Mouse (Mus musculus): ENCODE data around the gene Trap1a. TPM values are rescaled to one million over a fixed set of nuclear protein-coding genes. Genes with fewer than 3 reads are reported as not detected.

Trap1a gene
- polyA plus RNA-seq, 1 experiment from 2014 or later, result not detected

- Histone ChIP-seq H3K4me2 (ENCODE audit: low read depth, low read length) (no peak overlapping the region), H3K36me3 (ENCODE audit: control insufficient read depth, insufficient read depth, low read length) (no peaks in the 10 kb centered on the region), H3K4me3 (ENCODE audit: low read length) (no peak overlapping the region), H3K27me3 (ENCODE audit: control insufficient read depth, insufficient read depth, low read depth, low read length) (no peaks in the 10 kb centered on the region), H3K9ac (ENCODE audit: low read length) (no peak overlapping the region), H3K4me1 (replicated peaks; ENCODE audit: control insufficient read depth, insufficient read depth, low read length) (peaks cover 3% of the 10 kb centered on the region; the same call in 1 of the 2 replicates), H3K27ac (ENCODE audit: low read length) (no peak overlapping the region), H3K9me3 (ENCODE audit: control insufficient read depth, low read length) (no peaks in the 10 kb centered on the region)
- peak; percentile 92 for ATAC-seq (ENCODE audit: low read depth)
- WGBS, result 49% methylated on average over 5 of the region's 5 CpGs
These were observed 18.8 kb downstream of the Trap1a start for GRCm38 (mm10) chrX:139352192-139352772.

- Histone ChIP-seq H3K36me3 (ENCODE audit: control insufficient read depth, insufficient read depth, low read length) (no peaks in the 10 kb centered on the region), H3K27me3 (ENCODE audit: control insufficient read depth, insufficient read depth, low read depth, low read length) (no peaks in the 10 kb centered on the region), H3K4me1 (replicated peaks; ENCODE audit: control insufficient read depth, insufficient read depth, low read length) (no peaks in the 10 kb centered on the region), H3K4me3 (ENCODE audit: low read length) (peak overlapping the region; percentile 19; the same call in 1 of the 2 replicates), H3K9ac (ENCODE audit: low read length) (no peak overlapping the region), H3K9me3 (ENCODE audit: control insufficient read depth, low read length) (no peaks in the 10 kb centered on the region), H3K27ac (ENCODE audit: low read length) (peak overlapping the region; percentile 64), H3K4me2 (ENCODE audit: low read depth, low read length) (peak overlapping the region; percentile 29; the same call in 1 of the 2 replicates)
- WGBS, result 34% methylated on average over 7 of the region's 7 CpGs
- peak; percentile 87 for ATAC-seq (ENCODE audit: low read depth)
These were observed 24.3 kb downstream of the Trap1a start for GRCm38 (mm10) chrX:139357639-139358260.

DNA sequence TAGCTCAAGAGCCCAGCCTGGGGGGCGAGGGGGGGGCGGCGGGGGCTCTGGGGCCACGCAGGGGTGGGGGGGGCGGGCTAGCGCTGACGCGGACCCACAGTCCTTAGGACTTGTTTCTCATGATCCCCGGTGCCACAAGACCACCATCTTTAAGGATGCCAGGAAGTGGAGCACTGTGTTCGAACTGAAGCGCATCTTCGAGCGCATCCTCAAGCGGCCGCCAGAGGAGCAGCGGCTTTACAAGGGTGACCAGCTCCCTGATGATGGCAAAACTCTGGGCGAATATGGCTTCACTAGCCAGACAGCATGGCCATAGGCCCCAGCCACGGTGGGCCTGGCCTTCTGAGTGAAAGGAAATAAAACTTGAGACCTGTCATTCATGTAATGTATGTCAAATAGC lies 24.9 kb downstream of the Trap1a start:
- H3K36me3 ChIP-seq (ENCODE audit: control insufficient read depth, insufficient read depth, low read length), result no peaks in the 10 kb centered on the region
- H3K9ac ChIP-seq (ENCODE audit: low read length), result no peak overlapping the region
- no peak overlapping the region; the same call in 1 of the 2 replicates for H3K27ac ChIP-seq (ENCODE audit: low read length)
- no peaks in the 10 kb centered on the region; the same call in none of the 2 replicates for H3K27me3 ChIP-seq (ENCODE audit: control insufficient read depth, insufficient read depth, low read depth, low read length)
- no peaks in the 10 kb centered on the region for H3K4me1 ChIP-seq (replicated peaks; ENCODE audit: control insufficient read depth, insufficient read depth, low read length)
- no peaks in the 10 kb centered on the region for H3K9me3 ChIP-seq (ENCODE audit: control insufficient read depth, low read length)
- whole genome bisulfite sequencing, result 74% methylated on average over 15 of the region's 18 CpGs
- no peak for ATAC-seq (ENCODE audit: low read depth)
- H3K4me2 ChIP-seq (ENCODE audit: low read depth, low read length), result peak overlapping the region; percentile 18
- no peak overlapping the region for H3K4me3 ChIP-seq (ENCODE audit: low read length)

DNA sequence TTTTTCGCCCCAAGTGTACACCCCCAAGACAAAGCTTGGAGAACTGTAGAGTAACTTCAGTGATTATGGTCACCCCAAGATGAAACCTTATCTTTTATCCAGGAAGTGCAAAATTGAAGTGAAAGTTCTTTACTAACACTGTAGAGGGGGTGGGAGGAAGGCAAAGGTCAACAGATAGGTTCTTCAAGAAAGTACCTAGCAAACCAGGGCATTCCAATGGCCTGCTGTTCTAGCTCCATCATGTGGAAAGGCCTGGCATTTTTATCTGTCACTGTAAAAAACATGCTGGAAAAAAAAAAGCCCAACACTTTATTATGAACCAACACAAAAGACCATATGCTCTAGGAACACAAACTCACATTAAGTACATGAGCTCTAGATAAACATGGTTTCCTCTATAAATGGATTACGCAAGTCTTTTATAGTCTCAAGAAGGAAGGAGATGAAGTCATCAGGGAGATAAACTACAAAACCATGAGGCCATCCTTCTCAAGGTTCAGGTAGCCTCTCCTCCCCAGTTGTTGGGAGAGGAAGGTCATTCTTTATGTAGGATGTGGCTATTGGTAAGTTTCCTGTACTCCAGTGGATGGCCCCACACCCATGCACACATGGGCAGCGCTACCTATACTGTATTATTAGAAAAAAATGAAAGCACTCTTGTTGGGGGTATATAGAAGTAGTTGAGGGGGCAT lies 33.5 kb downstream of the Trap1a start:
- whole genome bisulfite sequencing, result 80% methylated on average over 3 of the region's 3 CpGs
- Histone ChIP-seq H3K27me3 (ENCODE audit: control insufficient read depth, insufficient read depth, low read depth, low read length) (no peaks in the 10 kb centered on the region; the same call in none of the 2 replicates), H3K9me3 (ENCODE audit: control insufficient read depth, low read length) (no peaks in the 10 kb centered on the region), H3K27ac (ENCODE audit: low read length) (no peak overlapping the region), H3K4me1 (replicated peaks; ENCODE audit: control insufficient read depth, insufficient read depth, low read length) (no peaks in the 10 kb centered on the region), H3K9ac (ENCODE audit: low read length) (no peak overlapping the region), H3K4me3 (ENCODE audit: low read length) (no peak overlapping the region), H3K36me3 (ENCODE audit: control insufficient read depth, insufficient read depth, low read length) (no peaks in the 10 kb centered on the region), H3K4me2 (ENCODE audit: low read depth, low read length) (no peak overlapping the region)
- peak; percentile 26; the same call in 1 of the 2 replicates for ATAC-seq (ENCODE audit: low read depth)

DNA sequence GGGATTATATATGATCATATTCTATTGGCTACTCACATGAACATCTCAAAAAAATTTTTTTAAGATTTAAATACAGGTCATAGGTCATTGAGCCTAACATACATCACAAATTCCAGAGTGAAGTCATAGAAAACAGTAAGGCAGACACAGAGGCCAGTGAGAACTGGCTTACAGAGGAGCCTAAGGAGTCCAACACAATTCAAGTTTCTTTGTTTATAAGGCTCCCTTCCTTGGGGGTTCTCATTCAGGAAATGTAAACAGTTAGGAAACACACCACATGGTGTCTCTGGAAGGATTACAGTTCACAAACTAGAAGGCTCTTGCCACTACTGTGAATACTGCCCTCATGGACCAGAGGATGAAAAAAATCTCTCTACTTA lies 34.0 kb downstream of the Trap1a start:
- no peak overlapping the region for H3K4me2 ChIP-seq (ENCODE audit: low read depth, low read length)
- H3K4me1 ChIP-seq (replicated peaks; ENCODE audit: control insufficient read depth, insufficient read depth, low read length), result no peaks in the 10 kb centered on the region
- no peaks in the 10 kb centered on the region; the same call in none of the 2 replicates for H3K27me3 ChIP-seq (ENCODE audit: control insufficient read depth, insufficient read depth, low read depth, low read length)
- no peak overlapping the region for H3K9ac ChIP-seq (ENCODE audit: low read length)
- peak; percentile 83 for ATAC-seq (ENCODE audit: low read depth)
- no peaks in the 10 kb centered on the region for H3K9me3 ChIP-seq (ENCODE audit: control insufficient read depth, low read length)
- H3K27ac ChIP-seq (ENCODE audit: low read length), result no peak overlapping the region
- no peaks in the 10 kb centered on the region for H3K36me3 ChIP-seq (ENCODE audit: control insufficient read depth, insufficient read depth, low read length)
- H3K4me3 ChIP-seq (ENCODE audit: low read length), result no peak overlapping the region

GRCm38 (mm10) chrX:139369122-139369521 lies 35.6 kb downstream of the Trap1a start:
- 48% methylated on average over 4 of the region's 4 CpGs for WGBS
- no peak for ATAC-seq (ENCODE audit: low read depth)

GRCm38 (mm10) chrX:139372665-139373064 lies 39.2 kb downstream of the Trap1a start:
- H3K9me3 ChIP-seq (ENCODE audit: control insufficient read depth, low read length), result no peaks in the 10 kb centered on the region
- no peak overlapping the region for H3K4me3 ChIP-seq (ENCODE audit: low read length)
- no peak for ATAC-seq (ENCODE audit: low read depth)
- H3K9ac ChIP-seq (ENCODE audit: low read length), result no peak overlapping the region
- H3K27ac ChIP-seq (ENCODE audit: low read length), result no peak overlapping the region
- no peaks in the 10 kb centered on the region for H3K27me3 ChIP-seq (ENCODE audit: control insufficient read depth, insufficient read depth, low read depth, low read length)
- H3K4me2 ChIP-seq (ENCODE audit: low read depth, low read length), result no peak overlapping the region
- H3K36me3 ChIP-seq (ENCODE audit: control insufficient read depth, insufficient read depth, low read length), result no peaks in the 10 kb centered on the region
- H3K4me1 ChIP-seq (replicated peaks; ENCODE audit: control insufficient read depth, insufficient read depth, low read length), result no peaks in the 10 kb centered on the region

More at GRCm38 (mm10) chrX:139369122-139369521, 35.6 kb downstream of the Trap1a start:
- H3K4me1 ChIP-seq (replicated peaks; ENCODE audit: control insufficient read depth, insufficient read depth, low read length), result no peaks in the 10 kb centered on the region
- no peaks in the 10 kb centered on the region for H3K27me3 ChIP-seq (ENCODE audit: control insufficient read depth, insufficient read depth, low read depth, low read length)
- H3K36me3 ChIP-seq (ENCODE audit: control insufficient read depth, insufficient read depth, low read length), result no peaks in the 10 kb centered on the region
- H3K4me3 ChIP-seq (ENCODE audit: low read length), result no peak overlapping the region
- no peak overlapping the region for H3K4me2 ChIP-seq (ENCODE audit: low read depth, low read length)
- no peak overlapping the region for H3K9ac ChIP-seq (ENCODE audit: low read length)
- no peak overlapping the region for H3K27ac ChIP-seq (ENCODE audit: low read length)
- no peaks in the 10 kb centered on the region for H3K9me3 ChIP-seq (ENCODE audit: control insufficient read depth, low read length)

Other genes with a start within 250 kb of the Trap1a start
- gene Serpina7, start 248.4 kb upstream of the Trap1a start, polyA plus RNA-seq (2015; fragmentation: Nextera tagmentation; extraction: Ambion mirVana), result 0.23 and 0.25 TPM in 2 replicates
- not detected in 2 replicates for gene 4930513O06Rik, start 247.4 kb upstream of the Trap1a start, polyA plus RNA-seq (2015; fragmentation: Nextera tagmentation; extraction: Ambion mirVana)
- gene 4933428M09Rik, start 154.5 kb upstream of the Trap1a start, polyA plus RNA-seq (2015; fragmentation: Nextera tagmentation; extraction: Ambion mirVana), result not detected in 2 replicates
- gene Mum1l1, start 123.6 kb upstream of the Trap1a start, polyA plus RNA-seq (2015; fragmentation: Nextera tagmentation; extraction: Ambion mirVana), result 41.4 and 45.6 TPM in 2 replicates
- 0.94 and 1.6 TPM in 2 replicates for gene D330045A20Rik, start 146.7 kb downstream of the Trap1a start, polyA plus RNA-seq (2015; fragmentation: Nextera tagmentation; extraction: Ambion mirVana)
- 5.9 and 7.0 TPM in 2 replicates for gene Rnf128, start 229.6 kb downstream of the Trap1a start, polyA plus RNA-seq (2015; fragmentation: Nextera tagmentation; extraction: Ambion mirVana)